Comparison of ENCODE assay signal across 9 mouse cellular contexts in the genomic region with DNA sequence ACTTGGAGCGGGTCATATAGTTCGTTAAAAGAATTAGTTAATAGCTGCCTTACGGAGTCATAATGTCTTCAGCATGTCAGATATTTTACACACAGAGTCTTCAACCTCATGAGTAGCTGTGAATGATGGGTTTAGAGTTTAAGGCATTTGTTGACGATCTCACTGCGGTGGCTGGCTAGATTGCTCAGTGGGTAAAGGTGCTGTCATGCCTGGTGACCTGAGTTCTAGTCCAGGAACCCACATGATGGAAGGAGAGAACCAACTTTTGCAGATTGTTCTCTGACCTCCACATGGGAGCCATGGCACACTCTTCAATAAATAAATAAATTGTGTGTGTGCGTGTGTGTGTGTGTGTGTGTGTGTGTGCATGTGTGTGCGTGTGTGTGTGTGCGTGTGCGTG. TPM values are rescaled to one million over a fixed set of nuclear protein-coding genes. Genes with fewer than 3 reads are reported as not detected.
DNase-seq lines count a peak whose midpoint lies in the region; ATAC-seq and TF ChIP-seq lines count a peak whose summit lies in the region.
"Had no signal": no experiment of that assay in that cellular context is flagged by ENCODE, and none has a peak within 500 bp of the region (broad histone marks: within the 10 kb centered on the region; RNA-seq: fewer than 3 reads in every experiment).

No protein-coding gene starts in this region.

- H3K9me3 ChIP-seq in heart, embryonic 13.5 days = no peaks in the 10 kb centered on the region
- H3K9me3 ChIP-seq in limb, embryonic 13.5 days = no peaks in the 10 kb centered on the region

- no peak for DNase-seq in heart, adult 18-20 months
- DNase-seq in layer of hippocampus, adult 2 months (ENCODE audit: low spot score in 2 of 2) = no peak
- DNase-seq in layer of hippocampus, postnatal 10 days (ENCODE audit: low spot score in 2 of 2) = no peak
- no peak for DNase-seq in cerebellum, postnatal 25 days

- H3K4me1 ChIP-seq in heart, embryonic 13.5 days = peaks cover 34% of the 10 kb centered on the region
- peaks cover 12% of the 10 kb centered on the region for H3K4me1 ChIP-seq in bone marrow, adult 2 months (ENCODE audit: control insufficient read depth, insufficient read depth, low read length)
- H3K4me1 ChIP-seq in limb, embryonic 13.5 days = peaks cover 30% of the 10 kb centered on the region

- no peak overlapping the region for H3K9ac ChIP-seq in heart, embryonic 13.5 days
- 0 out of 2 replicates have a peak overlapping the region, but pooled peaks have one; percentile 53 for H3K9ac ChIP-seq in limb, embryonic 13.5 days

- TF ChIP-seq POLR2A in bone marrow, adult 2 months (IDR thresholded peaks at IDR 0.05; ENCODE audit: borderline replicate concordance, control insufficient read depth, low read depth, low read length) = no peak

- ATAC-seq in heart, embryonic 13.5 days (ENCODE audit: extremely low read depth, insufficient number of reproducible peaks, low FRiP score, low TSS enrichment) = no peak
- ATAC-seq in limb, embryonic 13.5 days (ENCODE audit: low FRiP score, low read depth) = no peak
- no peak for ATAC-seq in CD4-positive, CD25-positive, alpha-beta regulatory T cell, adult 4 months

- H3K4me3 ChIP-seq in heart, embryonic 13.5 days = peak overlapping the region; percentile 68
- no peak overlapping the region for H3K4me3 ChIP-seq in layer of hippocampus, adult 2 months
- H3K4me3 ChIP-seq in bone marrow, adult 2 months (replicated peaks; ENCODE audit: control insufficient read depth, low read depth, low read length) = peak overlapping the region; percentile 44
- H3K4me3 ChIP-seq in limb, embryonic 13.5 days = peak overlapping the region; percentile 61

- no peaks in the 10 kb centered on the region for H3K27me3 ChIP-seq in heart, embryonic 13.5 days (replicated peaks)
- no peaks in the 10 kb centered on the region for H3K27me3 ChIP-seq in limb, embryonic 13.5 days

- 88% methylated on average over 9 of the region's 9 CpGs for WGBS in heart, embryonic 13.5 days
- 82% methylated on average over 9 of the region's 9 CpGs for WGBS in bone marrow, adult 2 months
- WGBS in limb, embryonic 13.5 days = 79% methylated on average over 9 of the region's 9 CpGs

- peak overlapping the region; percentile 89 for H3K4me2 ChIP-seq in heart, embryonic 13.5 days
- peak overlapping the region; percentile 94 for H3K4me2 ChIP-seq in limb, embryonic 13.5 days (replicated peaks)

- H3K36me3 ChIP-seq in heart, embryonic 13.5 days = no peaks in the 10 kb centered on the region
- no peaks in the 10 kb centered on the region for H3K36me3 ChIP-seq in limb, embryonic 13.5 days

- H3K27ac ChIP-seq in heart, embryonic 13.5 days (replicated peaks) = peak overlapping the region; percentile 87
- peak overlapping the region; percentile 90 for H3K27ac ChIP-seq in layer of hippocampus, adult 2 months
- H3K27ac ChIP-seq in bone marrow, adult 2 months (ENCODE audit: control insufficient read depth, insufficient read depth, low read depth, low read length, poor library complexity) = no peak overlapping the region
- H3K27ac ChIP-seq in limb, embryonic 13.5 days = no peak overlapping the region

- no peak for TF ChIP-seq CTCF in layer of hippocampus, adult 2 months (conservative IDR thresholded peaks at IDR 0.05)
- TF ChIP-seq CTCF in bone marrow, adult 2 months (IDR thresholded peaks at IDR 0.05; ENCODE audit: control insufficient read depth, insufficient read depth, low read length) = no peak

RNA-seq across cellular contexts. Expression of gene Pafah2, which starts 1.6 kb away (rescaled TPM):
- polyA plus RNA-seq in heart, embryonic 13.5 days (2015; fragmentation: Nextera tagmentation; extraction: Ambion mirVana) = 9.0 and 9.9 TPM in 2 replicates
- total RNA-seq in heart, adult 18-20 months (2021) = 1 to 10 TPM; 6.1 to 7.9 TPM
- total RNA-seq in layer of hippocampus, adult 2 months (2021) = 1 to 10 TPM; 6.6 to 9.0 TPM
- 10 to 100 TPM; 11.5 to 13.1 TPM for total RNA-seq in layer of hippocampus, postnatal 10 days (2021)
- 5.8 and 8.8 TPM in 2 replicates for polyA plus RNA-seq in bone marrow, adult 2 months (2011; ENCODE audit: insufficient read depth, insufficient read length, low replicate concordance, missing spikeins)
- 11.3 and 12.9 TPM in 2 replicates for polyA plus RNA-seq in limb, embryonic 13.5 days (2015; fragmentation: Nextera tagmentation; extraction: Ambion mirVana)
- 1 to 10 TPM in 1 of 2 experiments, under 1 TPM in 1; 0.30 to 2.4 TPM for polyA plus RNA-seq in CD4-positive, CD25-positive, alpha-beta regulatory T cell, adult 4 months (2017; shearing (Covaris generic))

RNA-seq across cellular contexts. Expression of gene Extl1, which starts 14.1 kb away (rescaled TPM):
- polyA plus RNA-seq in heart, embryonic 13.5 days (2015; fragmentation: Nextera tagmentation; extraction: Ambion mirVana) = 2.7 and 3.3 TPM in 2 replicates
- 10 to 100 TPM; 19.7 to 19.8 TPM for total RNA-seq in heart, adult 18-20 months (2021)
- 10 to 100 TPM; 44.7 to 46.5 TPM for total RNA-seq in layer of hippocampus, adult 2 months (2021)
- 10 to 100 TPM; 26.2 to 27.5 TPM for total RNA-seq in layer of hippocampus, postnatal 10 days (2021)
- polyA plus RNA-seq in bone marrow, adult 2 months (2011; ENCODE audit: insufficient read depth, insufficient read length, low replicate concordance, missing spikeins) = 0.23 and 3.3 TPM in 2 replicates
- 8.3 and 9.2 TPM in 2 replicates for polyA plus RNA-seq in limb, embryonic 13.5 days (2015; fragmentation: Nextera tagmentation; extraction: Ambion mirVana)
- 1 to 10 TPM; 2.2 to 2.3 TPM for polyA plus RNA-seq in CD4-positive, CD25-positive, alpha-beta regulatory T cell, adult 4 months (2017; shearing (Covaris generic))

RNA-seq across cellular contexts. Expression of gene Slc30a2, which starts 54.8 kb away (rescaled TPM):
- polyA plus RNA-seq in heart, embryonic 13.5 days (2015; fragmentation: Nextera tagmentation; extraction: Ambion mirVana) = 0.11 and 0.19 TPM in 2 replicates
- total RNA-seq in heart, adult 18-20 months (2021) = under 1 TPM; 0.30 to 0.72 TPM
- total RNA-seq in layer of hippocampus, adult 2 months (2021) = not detected
- not detected for total RNA-seq in layer of hippocampus, postnatal 10 days (2021)
- polyA plus RNA-seq in bone marrow, adult 2 months (2011; ENCODE audit: insufficient read depth, insufficient read length, low replicate concordance, missing spikeins) = 4.0 TPM in 1 of 2 replicates, not detected in the other
- polyA plus RNA-seq in limb, embryonic 13.5 days (2015; fragmentation: Nextera tagmentation; extraction: Ambion mirVana) = 0.18 and 0.24 TPM in 2 replicates
- polyA plus RNA-seq in CD4-positive, CD25-positive, alpha-beta regulatory T cell, adult 4 months (2017; shearing (Covaris generic)) = under 1 TPM; 0.19 TPM
- total RNA-seq: hematopoietic stem cell, adult 5-6 weeks had no signal

Comparison
In these comparisons a context has a peak if more than half of its experiments do, and no peak if none do; other contexts are left out.
1. H3K27ac ChIP-seq: peak in heart, embryonic 13.5 days (single experiment) and layer of hippocampus, adult 2 months (single experiment); none in bone marrow, adult 2 months (single experiment) and limb, embryonic 13.5 days (single experiment).